Mouse (Mus musculus): ENCODE data around the gene Brd2.

Brd2 gene

DNA sequence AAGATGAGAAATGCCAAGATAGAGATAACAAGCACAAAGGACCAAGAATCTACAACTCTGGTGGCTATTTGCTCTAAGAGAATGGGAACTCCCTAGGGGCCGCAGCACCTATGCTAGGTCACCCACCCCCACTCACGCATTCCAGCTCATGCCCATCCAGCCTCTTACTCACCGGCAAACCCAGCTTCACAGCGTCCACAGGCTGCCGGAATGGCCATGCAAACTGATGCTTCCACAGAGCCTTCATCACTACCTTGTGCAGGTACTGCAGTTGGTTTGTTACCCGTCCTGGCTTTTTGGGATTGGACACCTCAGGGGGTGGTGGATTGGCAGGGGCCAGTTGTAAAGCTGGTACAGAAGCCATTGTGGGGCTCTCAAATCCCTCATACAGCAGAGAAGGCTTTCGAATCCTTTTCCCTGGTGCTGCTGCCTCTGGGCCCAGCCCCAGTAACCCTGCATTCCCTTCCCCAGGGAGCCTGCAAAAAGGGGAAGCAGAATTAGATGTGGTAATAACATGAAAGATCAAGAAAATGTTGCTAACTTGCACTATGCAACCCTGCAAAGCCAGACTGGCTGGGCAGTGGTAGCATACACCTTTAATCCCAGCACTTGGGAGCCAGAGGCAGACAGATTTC is 5.6 kb downstream of the Brd2 start:
- in situ Hi-C loops (cut with MboI, MseI) = no loop called here

DNA sequence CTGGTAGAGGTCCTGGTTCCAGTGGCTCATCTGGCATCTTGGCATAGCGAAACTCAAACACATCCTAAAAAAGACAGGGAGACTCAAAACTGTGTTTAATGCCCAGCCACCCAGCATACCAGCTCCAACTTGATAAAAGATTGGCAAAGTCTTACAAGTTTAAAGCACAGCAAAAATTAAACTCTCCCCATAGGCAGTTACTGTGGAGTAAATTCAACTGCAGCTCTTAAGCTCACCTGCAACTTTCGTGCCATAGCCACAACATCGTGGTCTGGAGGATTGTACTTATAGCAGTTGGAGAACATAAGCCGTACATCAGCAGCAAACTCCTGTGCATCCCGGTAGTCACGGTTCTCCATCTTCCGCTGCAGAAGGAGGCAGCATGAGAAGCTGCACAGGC is 8.3 kb downstream of the Brd2 start:
- in situ Hi-C loops (cut with MboI, MseI) = no loop called here

DNA sequence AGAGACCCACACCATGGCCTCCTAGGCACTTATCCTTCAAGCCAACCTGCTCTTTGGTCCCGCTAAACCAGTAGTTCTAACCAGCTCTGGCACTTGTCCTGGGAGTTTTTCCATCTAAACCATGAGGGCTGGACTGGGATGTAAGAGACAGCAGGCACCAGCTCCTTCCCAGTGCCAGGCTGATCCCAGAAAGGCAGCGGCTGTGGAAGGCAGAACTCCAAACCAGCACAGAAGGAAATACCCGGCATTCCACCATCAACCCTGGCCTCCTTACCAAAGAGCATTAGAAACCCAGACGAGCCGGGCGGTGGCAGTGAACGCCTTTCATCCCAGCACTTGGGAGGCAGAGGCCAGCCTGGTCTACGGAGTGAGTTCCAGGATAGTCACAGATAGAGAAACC is 12.1 kb downstream of the Brd2 start:
- in situ Hi-C loops (cut with MboI, MseI) = no loop called here

DNA sequence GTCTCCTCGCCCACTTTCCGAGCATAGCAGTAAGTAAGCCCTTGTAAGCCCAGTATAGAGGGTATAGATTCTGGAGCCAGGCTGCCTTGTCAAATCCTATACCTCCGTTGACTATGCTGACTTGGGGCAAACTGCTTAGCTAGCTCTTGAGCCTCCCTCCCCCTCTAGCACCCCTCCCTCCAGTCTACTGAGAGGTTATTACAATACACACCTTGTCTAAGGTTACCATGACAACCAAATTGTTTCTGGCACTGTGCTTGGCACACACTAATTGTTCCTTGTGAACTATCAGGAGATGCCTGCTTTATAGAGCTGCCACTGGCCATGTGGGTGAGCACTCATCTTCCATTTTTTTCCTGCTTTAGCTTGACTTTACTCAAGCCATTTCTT is 12.6 kb downstream of the Brd2 start:
- in situ Hi-C loops (cut with MboI, MseI) = no loop called here

DNA sequence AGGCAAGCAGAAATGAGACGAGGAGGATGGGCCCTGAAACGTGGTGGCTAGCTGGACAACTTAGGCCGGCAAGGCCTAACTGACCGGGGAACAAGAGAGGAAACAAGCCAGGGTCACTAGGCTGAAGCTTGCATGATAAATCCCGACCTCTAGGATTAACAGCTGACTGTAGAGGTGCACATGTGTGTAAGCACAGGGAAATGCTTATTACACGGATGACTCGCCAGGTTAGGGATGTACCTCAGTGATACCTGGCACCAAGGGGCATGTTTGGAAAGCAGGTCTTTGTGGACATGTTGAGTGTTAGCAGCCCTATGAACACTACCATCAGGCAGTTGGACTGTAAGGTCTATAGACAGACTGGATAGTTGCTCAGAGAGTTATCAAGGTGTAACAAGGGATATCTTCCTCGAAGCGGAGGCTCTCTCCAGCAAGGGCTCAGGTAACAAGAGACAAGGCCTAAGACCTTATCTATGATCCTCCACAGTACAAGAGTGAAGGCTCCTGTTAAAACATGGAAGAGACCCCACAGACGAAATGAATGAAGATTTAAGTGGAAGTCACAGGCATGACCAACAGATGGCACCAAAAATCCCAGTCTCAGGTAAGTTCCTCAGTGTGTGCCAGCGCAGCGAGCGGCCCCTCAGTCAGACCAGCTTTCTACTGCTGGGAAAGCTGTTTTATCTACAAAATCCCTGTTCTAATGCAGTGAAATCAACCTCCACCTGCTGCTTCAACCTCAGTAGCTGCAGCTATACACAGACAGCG is 13.2 kb downstream of the Brd2 start:
- in situ Hi-C loops (cut with MboI, MseI) = no loop called here

DNA sequence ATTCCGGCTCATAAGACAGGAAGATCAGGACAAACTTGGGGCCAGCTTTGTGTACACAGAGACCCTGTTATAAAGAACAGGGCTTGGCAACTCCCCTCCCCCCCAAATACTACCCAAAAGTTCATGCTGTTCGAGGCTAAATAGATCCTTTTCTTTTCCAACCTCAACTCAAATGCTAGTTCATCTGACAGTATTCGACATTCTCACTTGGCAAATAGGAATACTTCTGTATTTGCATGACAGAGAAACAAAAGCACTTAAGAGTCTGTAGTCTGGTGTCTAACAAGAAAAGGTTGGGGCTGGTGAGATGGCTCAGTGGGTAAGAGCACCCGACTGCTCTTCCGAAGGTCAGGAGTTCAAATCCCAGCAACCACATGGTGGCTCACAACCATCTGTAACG is 14.0 kb downstream of the Brd2 start:
- in situ Hi-C loops (cut with MboI, MseI) = no loop called here

DNA sequence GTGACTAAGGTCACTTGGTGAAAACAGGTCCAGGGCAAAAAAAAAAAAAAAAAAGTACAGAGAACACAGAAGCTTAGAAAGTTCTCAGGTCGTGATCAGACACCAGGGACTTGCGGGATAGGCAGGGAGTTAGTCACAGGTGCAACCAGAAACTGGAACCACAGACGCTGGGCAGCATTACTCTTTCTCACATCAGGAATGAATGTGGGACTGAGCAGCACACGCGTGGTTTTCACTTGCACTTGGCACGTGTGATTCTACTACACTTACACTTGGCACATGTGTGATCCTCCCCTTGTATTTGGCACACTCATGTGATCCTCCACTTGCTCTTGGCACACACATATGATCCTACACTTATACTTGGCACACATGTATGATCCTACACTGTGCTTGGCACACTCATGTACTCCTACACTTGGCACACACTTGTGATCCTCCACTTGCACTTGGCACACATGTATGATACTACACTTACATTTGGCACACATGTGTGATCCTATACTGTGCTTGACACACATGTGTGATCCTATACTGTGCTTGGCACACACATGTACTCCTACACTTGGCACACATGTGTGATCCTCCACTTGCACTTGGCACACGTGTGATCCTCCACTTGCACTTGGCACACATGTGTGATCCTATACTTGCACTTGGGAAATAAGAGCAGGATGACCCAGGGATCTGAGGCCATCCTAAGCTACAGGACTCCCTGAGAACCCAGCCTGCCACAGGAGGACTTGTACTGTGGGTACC is 15.1 kb downstream of the Brd2 start:
- in situ Hi-C loops (cut with MboI, MseI) = no loop called here

DNA sequence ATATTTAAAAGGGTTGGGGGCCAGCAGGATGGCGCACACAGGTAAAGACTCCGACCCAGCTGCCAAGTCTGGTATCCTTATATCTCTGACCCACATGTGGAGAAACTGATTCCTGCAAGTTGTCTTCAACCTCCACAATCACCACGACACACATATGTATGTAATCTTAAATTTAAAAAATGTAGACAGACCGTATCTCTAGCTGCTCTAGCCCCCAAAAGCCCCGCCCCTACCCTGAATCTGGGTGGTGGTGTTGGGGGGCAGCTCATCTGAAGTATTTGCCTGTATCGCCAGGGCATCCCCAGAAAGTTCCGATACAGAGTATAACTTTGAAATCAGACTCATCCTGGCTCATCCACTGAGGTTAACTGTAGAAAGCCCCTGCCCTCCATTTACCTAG is 15.9 kb downstream of the Brd2 start:
- in situ Hi-C loops (cut with MboI, MseI) = no loop called here

DNA sequence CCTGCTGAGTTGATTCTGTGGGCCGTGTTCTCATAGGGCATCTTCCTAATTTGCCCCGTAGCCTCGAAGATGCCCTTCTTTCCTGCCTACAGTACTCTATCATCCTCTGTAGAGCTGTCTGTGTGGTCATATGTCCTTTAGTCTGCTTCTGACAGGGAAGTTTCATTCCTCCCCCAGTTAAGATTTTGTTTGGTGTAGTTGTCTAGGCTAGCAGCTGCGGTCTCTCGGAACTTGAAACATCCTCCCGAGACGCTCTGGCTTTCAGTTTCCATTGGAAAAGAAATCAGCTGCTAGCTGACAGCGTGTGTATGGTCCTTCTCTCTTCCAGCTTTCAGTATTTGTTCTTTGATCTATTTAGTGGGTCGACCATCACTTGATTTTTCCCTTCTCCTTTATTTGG is 17.6 kb downstream of the Brd2 start:
- in situ Hi-C loops (cut with MboI, MseI) = no loop called here

DNA sequence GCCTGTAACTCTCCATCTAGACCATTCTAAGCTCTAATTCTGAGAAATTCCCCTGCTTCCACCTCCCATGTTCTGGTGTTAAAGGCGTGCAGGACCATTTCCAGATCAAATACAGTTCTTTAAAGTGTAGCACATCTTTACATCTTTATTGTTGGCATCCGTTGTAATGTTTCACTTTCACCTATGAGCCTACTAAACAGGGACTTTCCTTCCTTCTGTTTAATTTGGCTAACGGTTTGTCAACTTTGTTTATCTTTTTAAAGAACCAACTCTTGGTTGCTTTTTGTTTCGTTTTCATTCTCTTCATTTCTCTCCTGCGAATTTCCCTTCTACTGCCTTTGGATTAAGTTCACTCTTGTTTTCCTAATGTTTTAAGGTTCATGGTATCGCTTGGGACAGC is 19.6 kb downstream of the Brd2 start:
- in situ Hi-C loops (cut with MboI, MseI) = no loop called here

DNA sequence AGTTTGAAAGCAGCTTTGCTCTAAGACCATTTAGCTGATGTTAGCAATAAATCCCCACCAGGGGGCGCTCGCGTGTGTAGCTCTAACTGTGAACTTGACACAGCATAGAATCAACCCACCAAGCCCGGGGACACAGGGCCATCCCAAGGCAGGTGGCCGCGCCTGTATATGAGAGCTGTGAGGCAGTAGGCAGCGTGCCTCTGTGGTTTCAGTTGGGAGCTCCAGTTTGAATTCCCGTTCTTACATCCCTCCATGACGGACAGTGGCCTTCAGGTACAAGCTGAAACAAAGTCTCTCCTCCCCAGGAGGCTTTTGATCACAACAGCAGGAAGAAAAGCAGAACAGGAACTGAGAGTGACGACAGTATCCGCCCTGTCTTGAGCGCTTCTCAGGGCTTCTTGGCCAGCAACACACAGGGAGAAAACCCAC is 20.8 kb downstream of the Brd2 start:
- in situ Hi-C loops (cut with MboI, MseI) = no loop called here

DNA sequence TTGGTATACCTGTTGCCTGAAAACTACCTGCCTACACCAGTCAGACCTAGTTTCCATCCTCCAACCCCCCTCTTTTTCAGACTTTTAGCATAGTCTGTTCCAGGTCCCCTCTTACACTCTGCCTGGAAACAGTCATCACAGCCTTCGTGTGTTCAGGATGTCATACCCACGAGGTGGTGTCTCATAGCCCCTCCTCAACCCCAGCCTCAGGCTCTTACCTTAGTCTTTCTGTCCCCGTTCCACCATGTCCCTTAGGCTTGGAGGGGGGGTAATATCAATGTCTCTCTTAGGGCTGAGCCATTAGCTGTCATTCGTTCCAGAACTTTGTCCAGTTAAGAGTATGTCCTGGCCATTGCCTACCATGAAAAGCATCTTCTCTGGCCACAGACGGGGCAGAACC is 21.2 kb downstream of the Brd2 start:
- in situ Hi-C loops (cut with MboI, MseI) = no loop called here

DNA sequence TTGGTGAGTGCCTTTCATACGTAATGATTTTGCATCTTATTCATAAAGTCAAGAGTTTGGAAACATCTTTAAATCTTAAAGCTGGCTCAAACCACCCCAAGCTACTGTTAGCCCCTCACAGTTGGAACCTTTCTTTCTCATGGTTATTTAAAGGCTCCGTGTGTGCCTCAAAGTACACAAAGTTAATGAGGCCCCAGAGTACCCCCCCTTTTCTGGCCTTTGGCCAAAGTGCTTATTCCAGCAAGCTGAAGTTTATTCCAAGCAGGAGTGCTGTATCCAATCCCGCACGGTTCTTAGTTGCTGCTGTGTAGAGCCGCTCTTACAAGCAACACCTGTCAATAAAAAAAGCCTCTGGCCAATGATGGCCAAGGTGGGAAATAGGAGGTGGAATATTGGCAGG is 22.9 kb downstream of the Brd2 start:
- in situ Hi-C loops (cut with MboI, MseI) = no loop called here

DNA sequence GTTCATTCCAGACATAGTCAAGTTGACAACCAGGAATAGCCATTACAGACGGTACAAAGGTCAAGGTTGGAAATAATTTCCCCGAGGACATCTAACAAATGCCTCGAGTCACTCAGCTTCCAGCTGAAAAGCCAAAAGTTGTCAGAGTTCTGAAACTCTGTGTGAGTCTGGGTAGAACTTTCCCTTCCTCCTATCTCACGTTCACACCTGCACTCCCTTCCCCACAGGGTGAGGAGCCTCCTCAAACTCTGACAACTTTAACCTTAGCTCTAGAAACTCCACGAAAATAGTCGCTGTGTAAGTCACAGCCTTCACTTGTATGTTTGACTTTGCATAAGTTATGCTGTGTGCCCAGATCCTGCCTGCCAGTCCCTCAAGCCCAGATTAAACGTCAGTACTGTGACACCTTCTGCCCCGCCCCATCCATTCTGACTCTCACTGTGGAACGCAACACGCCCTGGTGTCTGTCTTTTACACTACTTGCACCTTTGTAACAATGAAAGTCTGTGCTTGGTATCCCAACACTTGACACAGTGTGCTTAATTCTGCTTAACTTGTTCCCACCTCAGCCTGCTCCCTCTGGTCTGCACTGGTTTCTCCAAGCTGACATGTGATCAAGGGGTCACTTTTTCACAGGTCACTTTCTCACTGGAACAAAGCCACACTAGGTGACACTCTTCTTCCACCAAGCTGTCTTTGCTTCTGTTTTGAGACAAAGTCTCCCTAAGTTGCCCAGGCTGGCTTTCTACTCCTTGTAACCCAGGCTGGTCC is 23.5 kb downstream of the Brd2 start:
- in situ Hi-C loops (cut with MboI, MseI) = no loop called here

DNA sequence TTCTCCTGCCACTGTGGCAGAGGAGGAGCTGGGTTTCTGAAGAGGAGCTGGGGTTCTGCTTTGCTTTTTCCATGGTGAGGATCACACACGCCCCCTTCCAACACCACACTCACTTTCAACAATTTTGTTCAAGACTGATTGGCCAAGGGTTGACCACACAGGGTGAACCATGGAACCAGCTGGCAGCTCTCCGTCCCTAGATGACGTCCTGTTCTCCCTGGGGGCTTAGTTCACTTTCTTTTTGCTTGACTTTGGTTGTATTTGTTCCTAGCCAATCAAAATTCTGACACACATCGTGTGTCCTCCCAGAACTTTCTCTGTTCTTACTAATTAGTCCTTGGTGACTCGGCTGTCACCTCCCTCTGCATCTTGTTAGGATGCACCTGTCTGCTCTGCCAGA is 25.2 kb downstream of the Brd2 start:
- in situ Hi-C loops (cut with MboI, MseI) = no loop called here

DNA sequence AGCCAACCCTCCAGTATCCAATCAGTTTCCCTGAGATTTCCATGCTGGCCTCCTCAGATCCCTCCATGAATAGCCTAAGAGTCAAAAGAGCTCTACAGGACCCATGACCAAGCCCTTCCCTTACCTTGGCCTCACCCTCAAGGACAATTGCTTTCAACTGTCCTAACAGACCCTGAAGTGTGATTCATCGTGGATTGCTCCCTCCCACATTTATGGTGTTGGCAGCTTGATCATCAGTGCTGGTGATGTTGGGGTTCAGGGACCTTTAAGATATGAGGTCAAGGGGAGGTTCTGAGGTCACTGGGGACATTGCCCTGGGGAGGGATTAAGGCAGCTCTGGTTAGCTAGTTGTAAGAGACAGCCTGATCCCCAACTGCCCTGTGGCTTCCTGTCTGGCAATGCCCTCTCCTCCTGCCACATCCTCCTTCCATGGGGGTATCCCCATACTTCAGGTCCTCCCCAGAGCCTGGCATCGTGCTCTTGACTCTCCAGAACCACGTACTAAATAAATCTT is 25.9 kb downstream of the Brd2 start:
- in situ Hi-C loops (cut with MboI, MseI) = no loop called here

DNA sequence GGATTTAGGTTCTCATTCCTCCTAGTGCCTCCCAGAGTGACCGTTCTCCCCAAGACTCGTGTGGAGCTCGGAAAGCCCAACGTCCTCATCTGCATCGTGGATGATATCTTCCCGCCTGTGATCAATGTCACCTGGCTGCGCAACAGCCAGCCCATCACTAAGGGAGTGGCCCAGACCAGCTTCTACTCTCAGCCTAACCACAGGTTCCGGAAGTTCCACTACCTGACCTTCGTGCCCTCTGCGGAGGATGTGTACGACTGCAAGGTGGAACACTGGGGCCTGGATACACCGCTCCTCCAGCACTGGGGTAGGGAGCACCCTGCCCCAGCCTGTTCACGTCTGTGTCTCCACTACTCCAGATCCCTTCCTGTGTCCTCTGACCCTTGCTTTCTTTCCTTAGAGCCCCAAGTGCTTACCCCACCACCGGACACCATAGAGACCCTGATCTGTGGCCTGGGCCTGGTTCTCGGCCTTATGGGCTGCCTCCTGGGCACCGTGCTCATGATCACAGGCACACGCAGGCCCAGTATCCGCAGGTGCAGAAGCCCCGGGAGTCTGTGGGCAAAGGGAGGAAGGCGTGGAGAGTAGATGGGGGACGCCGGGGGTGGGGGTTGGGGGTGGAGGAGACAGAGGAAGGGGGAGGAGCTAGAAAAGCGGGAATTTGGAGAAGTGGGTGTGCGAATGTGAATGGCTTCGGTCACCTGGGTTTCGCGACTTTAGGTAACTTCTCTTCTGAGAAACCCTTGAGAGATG is 28.0 kb downstream of the Brd2 start:
- in situ Hi-C loops (cut with MboI, MseI) = loop anchor here (5.0 kb wide), 1 partner anchor 68 kb away; no protein-coding TSS in a partner anchor

DNA sequence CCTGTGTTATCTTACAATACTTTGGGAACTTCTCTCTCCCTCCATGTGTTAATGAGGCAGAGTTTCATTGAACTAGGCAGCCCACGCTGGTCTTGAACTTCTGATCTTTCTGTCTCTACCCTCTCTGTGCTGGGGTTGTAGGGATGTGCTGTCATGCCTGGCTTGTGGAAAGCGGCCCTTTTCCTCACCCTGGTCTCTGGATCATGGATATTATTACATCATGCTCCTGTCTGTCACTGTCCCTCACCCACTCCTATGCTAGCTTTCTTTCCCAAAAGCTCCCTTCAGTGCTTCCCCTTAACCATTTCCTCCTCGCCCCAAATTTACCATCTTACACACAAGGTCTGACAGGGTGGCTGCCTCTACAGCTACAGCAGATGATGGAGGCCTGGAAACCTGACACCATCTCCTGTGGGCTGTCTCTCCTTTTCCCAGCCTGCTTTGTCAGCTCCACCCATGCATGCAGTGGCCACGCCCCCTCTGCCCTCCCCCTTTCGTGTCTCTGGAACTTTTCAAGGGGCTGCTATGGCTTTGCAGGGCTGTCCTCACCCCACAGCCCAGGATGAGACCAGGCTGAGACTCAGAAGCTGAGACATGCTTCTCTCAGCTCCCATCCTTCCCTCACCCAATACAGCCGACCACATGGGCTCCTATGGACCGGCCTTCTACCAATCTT is 29.1 kb downstream of the Brd2 start:
- in situ Hi-C loops (cut with MboI, MseI) = loop anchor here (5.0 kb wide), 1 partner anchor 69 kb away; no protein-coding TSS in a partner anchor

DNA sequence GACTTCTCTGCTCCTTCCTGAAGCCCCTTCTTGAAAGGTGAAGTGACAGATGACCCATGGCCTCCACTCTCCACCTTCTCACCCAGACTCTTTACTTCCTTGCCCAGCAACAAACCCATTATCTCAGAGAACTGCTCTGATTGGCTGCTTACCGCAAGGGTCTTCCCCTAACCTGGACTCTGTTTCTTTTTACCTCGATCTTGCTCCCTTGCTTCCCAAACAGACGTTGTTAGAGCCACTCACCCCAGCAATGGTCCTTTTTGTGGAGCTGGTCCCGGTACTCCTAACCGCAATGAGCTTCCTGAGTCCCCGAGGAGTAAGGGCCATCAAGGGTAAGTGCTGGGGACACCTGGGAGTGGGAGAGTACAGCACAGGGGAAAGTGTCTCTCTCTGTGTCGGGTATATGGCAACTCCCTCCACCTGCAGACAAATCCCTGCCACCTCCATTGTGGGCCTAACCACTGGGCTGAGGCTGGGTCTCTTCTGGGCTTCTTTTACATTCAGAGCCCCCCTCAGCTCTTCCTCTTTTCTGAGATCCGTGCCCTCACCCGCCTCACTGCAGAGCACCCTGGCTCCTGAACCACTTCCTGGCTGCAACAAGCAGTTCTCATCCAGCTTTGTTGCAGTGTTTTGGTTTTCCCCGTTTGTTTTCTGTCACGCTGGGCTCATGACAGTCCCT is 30.1 kb downstream of the Brd2 start, which contains the start of gene H2-Oa:
Gene H2-Oa (plus strand): TSS at position 144 of the 679 bp plus-strand sequence.
- in situ Hi-C loops (cut with MboI, MseI) = loop anchor here (5.0 kb wide), 1 partner anchor 70 kb away; no protein-coding TSS in a partner anchor

DNA sequence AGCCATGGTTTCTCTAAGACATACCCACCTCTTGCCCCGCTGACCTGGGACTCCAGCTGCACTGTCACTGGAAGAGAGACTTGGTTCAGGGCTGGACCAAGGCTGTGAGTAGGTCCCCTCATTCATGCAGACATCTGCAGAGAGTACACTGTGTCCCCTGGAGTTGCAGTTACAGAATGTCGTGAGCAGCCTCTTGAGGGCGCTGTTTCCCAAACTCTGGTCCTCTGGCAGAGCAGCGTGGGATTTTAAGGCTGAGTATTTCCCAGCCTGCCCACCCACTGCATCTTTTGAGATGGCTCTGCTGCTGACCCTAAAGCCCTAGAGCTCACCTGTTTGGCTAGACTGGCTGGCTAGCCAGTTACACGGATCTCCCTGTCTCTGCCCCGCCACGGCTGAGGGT is 31.5 kb downstream of the Brd2 start:
- in situ Hi-C loops (cut with MboI, MseI) = loop anchor here (5.0 kb wide), 1 partner anchor 71 kb away; no protein-coding TSS in a partner anchor
